Mouse (Mus musculus) left cerebral cortex, postnatal 25 days (tissue): ENCODE measurements around the gene Meis1. TPM values are rescaled to one million over a fixed set of nuclear protein-coding genes. Genes with fewer than 3 reads are reported as not detected.

Experiments used
- DNase-seq, 2 experiments: peaks; one replicate each; pipeline ENCODE4 v3.0.0; 2022; ENCODE audit warnings: low spot score in 2 of 2, mixed read lengths in 1 of 2
- intact Hi-C: fragments of 180-260 bp; cut with DNase I; formaldehyde crosslinking; loops from one replicate; pipeline ENCODE4 v1.15.1; 2025
- total RNA-seq, 2 experiments: library from RNA; stranded (reverse); gene quantifications; 2 replicates each; pipeline ENCODE4 v1.2.3; 2021

Gene Meis1
- total RNA-seq, 2 experiments from 2014 or later, result 5.0 to 5.8 TPM

GRCm38 (mm10) chr11:18957805-18958770 lies 60.7 kb downstream of the Meis1 start:
- intact Hi-C loops, result no loop called here
- peak; percentile 5 to 6 for DNase-seq

DNA sequence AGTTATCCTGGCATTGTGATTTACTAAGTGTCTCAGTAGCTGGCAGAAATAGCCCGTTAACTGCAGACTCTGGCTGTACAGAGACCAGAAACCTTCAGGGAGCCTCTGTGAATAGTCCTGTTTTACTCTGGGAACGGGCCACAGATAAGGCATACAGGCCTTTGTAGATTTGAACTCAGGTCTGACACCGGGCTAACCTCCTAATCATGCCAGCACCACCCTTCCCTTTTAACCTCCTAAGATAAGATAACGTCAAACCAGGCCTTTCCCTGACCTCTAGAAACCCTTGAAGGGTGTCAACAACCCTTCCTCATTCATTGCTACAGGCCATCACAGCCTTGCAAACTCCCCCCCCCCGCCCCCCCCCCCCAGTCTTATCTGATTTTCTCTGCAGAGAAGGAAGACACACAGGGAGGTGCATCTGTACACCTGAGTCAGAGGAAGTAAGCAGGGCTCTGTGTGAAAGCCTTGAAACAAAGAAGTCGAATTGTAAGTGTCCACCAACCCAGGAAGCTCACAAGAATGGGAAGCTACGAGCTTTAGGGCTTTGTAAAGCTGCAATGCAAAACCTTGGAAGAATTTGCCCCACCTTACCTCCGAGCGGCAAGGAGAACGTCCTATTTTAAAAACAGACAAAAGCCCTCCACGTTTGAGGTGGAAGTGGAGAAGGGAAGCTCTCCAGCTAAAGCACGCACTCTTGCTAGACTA lies 61.5 kb downstream of the Meis1 start:
- intact Hi-C loops, result no loop called here
- DNase-seq, result no peak

DNA sequence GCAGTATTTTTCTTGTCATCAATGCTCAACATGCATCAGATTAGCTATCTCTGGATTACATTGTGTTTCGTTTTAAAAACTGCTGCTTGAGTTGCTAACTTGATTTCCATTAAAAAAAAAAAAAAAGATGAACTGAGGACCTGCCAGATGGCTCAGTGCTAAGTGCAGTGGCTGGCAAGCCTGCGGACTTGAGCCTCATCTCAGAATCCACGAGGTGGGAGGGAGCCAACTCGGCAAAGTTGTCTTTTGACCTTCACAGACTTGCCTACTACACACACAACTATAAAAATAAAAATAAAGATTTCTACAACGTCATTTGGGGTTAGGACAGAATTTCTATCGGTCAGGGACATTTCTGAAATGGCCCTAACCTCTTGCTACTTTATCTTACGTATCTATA lies 62.8 kb downstream of the Meis1 start:
- DNase-seq, result no peak
- intact Hi-C loops, result no loop called here

DNA sequence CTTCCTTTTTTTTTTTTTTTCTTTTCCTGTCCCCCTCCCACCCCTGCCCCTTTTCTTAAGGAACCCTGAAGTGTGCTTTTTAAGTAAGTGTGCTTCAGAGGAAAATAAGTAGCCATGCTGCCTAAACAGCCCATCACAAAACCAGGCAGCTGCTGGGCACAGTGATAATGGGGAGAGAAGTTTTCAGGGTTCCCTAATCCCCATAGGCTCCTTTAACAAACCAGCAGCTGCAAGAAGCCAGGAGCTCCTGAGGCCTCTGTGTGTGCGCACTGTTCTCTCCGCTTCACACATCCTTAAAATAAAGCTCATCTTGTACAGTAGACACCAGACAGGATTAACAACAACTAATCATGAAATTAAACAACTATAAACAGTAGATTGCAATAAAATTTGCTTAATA lies 63.9 kb downstream of the Meis1 start:
- no peak for DNase-seq
- intact Hi-C loops, result no loop called here

DNA sequence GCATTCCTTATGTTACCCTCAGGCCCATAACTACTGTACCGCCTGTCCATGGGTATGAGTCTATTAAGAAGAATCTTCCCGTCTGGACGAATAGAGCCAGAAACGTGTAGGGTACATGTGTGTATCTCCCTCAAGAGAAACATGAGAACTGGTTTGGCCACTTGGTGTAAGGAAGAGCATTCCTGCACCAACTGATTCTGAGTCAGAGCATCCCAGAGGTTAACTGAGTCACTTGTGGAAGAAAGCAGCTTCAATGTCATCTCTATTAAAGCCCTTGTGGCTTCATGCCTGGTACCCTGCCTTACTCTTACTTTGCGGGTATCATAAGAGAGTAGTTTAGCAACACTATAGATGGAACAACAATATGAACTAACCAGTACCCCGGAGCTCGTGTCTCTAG lies 64.9 kb downstream of the Meis1 start:
- intact Hi-C loops, result no loop called here
- DNase-seq, result no peak

DNA sequence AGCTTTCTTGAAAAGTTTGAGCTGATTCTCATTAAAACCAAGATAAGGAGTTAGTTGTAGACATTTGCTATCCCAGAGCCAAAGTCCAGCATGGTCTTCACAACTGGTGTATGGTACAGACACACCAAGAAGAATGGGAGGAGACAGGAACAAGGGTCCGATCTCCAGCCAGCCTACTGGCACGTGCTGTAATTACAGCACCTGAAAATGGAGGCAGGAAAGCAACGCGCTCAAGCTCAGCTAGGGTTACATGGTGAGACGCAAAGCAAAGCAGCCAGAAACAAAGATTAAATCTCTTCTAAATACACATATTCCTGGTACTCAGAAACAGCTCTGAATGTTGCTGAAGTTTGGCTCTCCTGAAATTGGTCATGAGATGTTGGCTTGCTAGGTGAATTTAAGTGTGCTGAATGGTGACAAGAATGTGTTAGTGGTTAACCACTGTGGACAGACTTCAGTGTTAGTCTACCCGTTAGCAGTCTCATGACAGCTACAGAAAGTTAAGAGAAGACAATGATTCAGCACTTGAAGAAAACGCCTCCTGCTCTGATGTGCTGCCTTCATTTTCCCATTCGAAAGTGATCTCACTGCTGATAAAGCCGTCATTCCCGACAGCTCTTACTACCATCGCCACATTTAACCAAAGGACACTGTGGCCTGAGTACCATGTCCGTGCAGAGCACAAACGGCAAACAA lies 70.0 kb downstream of the Meis1 start:
- no peak for DNase-seq
- intact Hi-C loops, result no loop called here

DNA sequence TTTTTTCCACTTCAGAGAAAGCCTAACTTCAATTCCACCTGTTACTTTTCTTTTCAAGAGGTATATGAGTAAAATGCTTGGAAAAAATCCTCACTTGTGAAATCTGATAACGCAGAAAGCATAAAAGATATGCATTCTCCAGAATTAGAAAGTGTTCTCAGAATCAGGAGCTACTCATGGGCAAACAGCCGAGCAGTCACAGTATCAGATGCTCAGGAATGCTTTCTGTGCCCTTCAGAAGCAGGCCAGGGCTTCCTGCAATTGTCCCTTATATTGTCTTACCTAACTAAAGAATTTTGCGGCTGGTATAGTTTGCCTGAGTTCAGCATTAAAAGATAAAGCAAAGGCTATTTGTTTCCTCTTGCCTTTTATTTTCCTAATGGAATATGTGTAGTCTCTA lies 71.4 kb downstream of the Meis1 start:
- intact Hi-C loops, result no loop called here
- DNase-seq, result no peak

DNA sequence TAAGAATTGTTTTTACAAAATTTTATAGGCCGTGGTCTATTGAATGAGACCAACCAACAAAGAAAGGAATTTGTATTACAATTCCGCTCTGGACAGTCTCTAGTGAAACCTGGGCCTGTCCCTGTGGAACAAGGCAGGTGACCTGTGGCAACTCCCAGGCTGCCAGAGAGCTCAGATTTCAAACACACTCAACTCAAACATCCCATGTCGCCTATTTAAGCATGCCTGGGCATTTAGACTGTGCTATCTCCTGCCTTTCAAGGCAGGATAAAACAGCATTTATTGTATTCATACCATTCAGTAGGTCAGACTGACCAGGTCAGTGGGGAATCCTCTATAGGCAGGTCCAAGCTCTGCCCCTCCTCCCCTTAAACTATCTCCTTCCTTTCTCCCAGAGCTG lies 73.0 kb downstream of the Meis1 start:
- no peak for DNase-seq
- intact Hi-C loops, result no loop called here

GRCm38 (mm10) chr11:18944972-18945625 lies 73.7 kb downstream of the Meis1 start:
- intact Hi-C loops, result no loop called here

GRCm38 (mm10) chr11:18944209-18944608 lies 74.6 kb downstream of the Meis1 start:
- DNase-seq, result no peak
- intact Hi-C loops, result no loop called here

More at GRCm38 (mm10) chr11:18944972-18945625, 73.7 kb downstream of the Meis1 start:
- DNase-seq, result no peak

DNA sequence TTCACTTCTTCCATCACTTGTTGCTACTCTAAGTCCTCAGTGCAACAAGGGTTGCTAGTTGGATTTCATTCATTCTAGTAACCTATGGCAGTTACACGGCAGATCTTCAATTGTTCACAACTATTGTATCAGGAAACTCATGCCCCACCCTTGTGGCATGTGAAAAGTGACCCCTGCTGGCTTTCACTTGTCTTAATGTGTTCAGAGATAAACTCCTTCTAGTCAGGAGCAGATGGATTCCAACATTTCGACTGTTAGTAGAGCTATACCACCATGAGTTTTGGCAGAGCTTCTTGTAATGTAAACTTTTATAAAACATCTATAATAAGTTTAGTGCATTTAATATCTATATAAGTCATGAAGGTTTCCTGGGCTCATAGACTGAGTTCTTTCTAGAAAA lies 75.8 kb downstream of the Meis1 start:
- no peak for DNase-seq
- intact Hi-C loops, result no loop called here

- intact Hi-C loops, result no loop called here
- DNase-seq, result no peak
These were observed 77.9 kb downstream of the Meis1 start for GRCm38 (mm10) chr11:18940916-18941315.

DNA sequence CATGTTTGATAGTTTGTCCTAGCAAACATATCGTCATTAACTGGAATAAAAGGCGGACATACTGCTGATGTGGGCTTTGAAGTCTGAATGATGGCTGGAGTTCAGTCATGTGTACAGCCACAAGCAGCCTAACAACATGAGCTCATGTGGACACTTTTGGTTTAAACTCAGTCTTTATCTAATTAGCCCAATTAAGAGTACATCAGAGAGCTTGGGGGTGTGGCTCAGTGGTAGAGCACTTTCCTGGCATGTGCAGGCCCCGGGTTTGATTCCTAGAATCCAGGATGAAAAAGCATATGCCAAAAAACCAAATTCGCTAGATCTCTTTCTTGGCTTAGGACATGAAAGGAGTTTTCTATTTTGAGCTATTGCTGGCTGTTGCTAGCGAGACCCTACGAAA lies 83.9 kb downstream of the Meis1 start:
- intact Hi-C loops, result no loop called here

DNA sequence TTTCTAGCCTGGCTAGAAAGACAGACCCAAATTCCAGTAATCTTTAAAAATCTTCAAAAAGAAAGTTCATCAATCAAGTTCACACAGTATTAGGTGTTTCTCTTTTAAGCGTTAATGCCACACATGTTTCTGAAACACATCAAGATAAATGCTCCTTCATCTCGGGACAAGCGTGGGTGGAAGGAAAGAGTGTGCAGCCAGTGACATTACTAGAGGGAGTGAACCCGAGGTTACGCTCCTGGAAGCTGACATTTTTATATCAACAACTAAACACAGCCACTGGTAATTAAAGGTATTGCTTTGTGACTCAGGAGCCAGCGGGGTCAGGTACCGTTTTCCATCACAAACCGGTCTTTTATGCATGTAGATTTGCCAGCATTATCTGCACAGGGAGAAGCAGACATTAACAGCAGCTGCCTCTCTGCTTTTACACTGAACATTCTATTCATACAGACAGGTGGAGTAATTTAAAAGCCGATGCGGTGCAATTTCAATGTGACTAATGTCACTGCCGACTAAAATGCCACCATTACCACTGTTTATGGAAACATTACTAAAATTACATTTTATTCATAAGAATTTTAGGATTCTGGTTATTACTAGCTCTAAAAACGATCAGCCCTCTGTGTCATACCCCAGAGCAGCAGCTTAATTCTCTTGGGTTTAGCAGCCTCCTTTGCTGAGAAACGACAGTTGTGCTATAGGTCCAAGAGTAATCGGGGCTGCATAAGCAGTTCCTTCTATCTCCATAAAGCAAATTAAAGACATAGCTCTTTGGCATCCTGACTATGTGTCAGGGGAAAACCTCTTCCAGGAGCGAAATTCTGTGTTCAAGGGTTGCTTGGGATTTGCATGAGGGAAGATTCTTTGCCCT lies 87.5 kb downstream of the Meis1 start:
- intact Hi-C loops, result no loop called here
- DNase-seq, result no peak

More for the DNA sequence above, 83.9 kb downstream of the Meis1 start:
- DNase-seq, result no peak

GRCm38 (mm10) chr11:18929779-18930728 lies 88.7 kb downstream of the Meis1 start:
- intact Hi-C loops, result no loop called here

DNA sequence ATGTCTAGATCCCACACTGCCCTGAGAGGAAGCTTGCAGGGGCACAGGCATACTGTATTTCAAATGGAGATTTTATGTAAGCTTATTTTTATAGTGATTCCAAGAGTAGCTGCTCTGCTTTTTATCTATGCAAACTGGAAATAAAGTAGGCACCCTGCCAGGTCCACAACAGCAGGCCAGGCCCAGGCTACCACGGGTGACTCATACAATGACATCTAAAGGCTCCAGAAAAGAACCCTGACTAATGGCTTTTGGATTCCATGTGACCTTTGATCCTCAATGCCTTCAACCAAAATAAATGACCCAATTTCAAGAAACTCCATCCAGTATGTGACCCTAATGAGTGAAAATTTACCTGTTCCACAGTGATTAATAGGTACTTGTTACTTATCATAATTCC lies 91.4 kb downstream of the Meis1 start:
- no peak for DNase-seq
- intact Hi-C loops, result no loop called here

More at GRCm38 (mm10) chr11:18929779-18930728, 88.7 kb downstream of the Meis1 start:
- no peak for DNase-seq

DNA sequence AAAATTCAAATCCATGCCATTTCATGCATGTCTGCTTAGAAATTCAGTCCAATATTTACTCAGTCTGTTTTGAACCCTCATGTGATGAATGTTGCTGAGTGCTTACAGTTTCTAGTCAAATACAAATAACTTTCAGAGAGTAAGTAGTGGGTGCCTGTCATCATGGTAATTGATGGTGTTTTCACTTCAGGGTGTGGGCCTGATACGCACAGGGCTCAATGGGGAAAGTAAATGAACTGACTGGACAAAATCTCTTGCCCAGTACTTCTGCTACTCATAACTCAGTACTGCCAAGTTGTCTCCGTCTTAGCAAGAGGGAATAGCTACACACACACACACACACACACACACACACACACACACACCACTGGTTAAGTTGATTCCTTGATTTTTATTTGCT lies 92.0 kb downstream of the Meis1 start:
- intact Hi-C loops, result no loop called here
- no peak for DNase-seq
